Mouse (Mus musculus): Measurements from ENCODE around the gene Klra1. TPM values are rescaled to one million over a fixed set of nuclear protein-coding genes. Genes with fewer than 3 reads are reported as not detected.

Klra1 gene
- total and polyA plus RNA-seq, 3 experiments, result not detected

- no peak for DNase-seq
- no peaks in the 10 kb centered on the region for H3K79me2 ChIP-seq (replicated peaks; ENCODE audit: control insufficient read depth, insufficient read depth, low read length)
- no peaks in the 10 kb centered on the region for H3K27me3 ChIP-seq (ENCODE audit: control insufficient read depth, insufficient read depth, low read length)
- H3K36me3 ChIP-seq (ENCODE audit: control insufficient read depth, insufficient read depth, low read length), result no peaks in the 10 kb centered on the region
- intact Hi-C loops (cut with DNase I), result no loop called here
- no peaks in the 10 kb centered on the region for H3K4me1 ChIP-seq (ENCODE audit: control insufficient read depth, insufficient read depth, low read length)
- TF ChIP-seq CTCF (IDR thresholded peaks at IDR 0.05) (no peak), POLR2A (IDR thresholded peaks at IDR 0.05; ENCODE audit: insufficient read depth, low read depth, low read length) (no peak), EP300 (IDR thresholded peaks at IDR 0.05; ENCODE audit: insufficient read depth, low read depth, low read length) (no peak)
- no peak within 1 kb of the TSS for H3K27ac ChIP-seq
- H3K9ac ChIP-seq (ENCODE audit: low read depth, low read length), result no peak within 1 kb of the TSS
- H3K4me3 ChIP-seq, result no peak within 1 kb of the TSS
- WGBS, result 72% methylated on average over 8 of the region's 8 CpGs
These were observed 49.3 kb downstream of the Klra1 start, which contains the start of gene Klra3 for GRCm38 (mm10) chr6:130337411-130337810. Gene Klra3 (minus strand): TSS chr6:130337574.

Other genes starting within 250 kb of the Klra1 start
- gene Klra9, start 193.8 kb downstream of the Klra1 start, total RNA-seq (2021), result 1 to 10 TPM; 1.7 to 2.8 TPM
- 0.35 and 0.39 TPM in 2 replicates for gene Klra9, start 193.8 kb downstream of the Klra1 start, polyA plus RNA-seq (2012; rRNA removed)
- gene Klra7, start 153.6 kb downstream of the Klra1 start, total RNA-seq (2021), result under 1 TPM in 1 of 2 experiments, not detected in 1; 0.20 TPM
- gene Klra7, start 153.6 kb downstream of the Klra1 start, polyA plus RNA-seq (2012; rRNA removed), result not detected in 2 replicates
- gene Klra10, start 104.9 kb downstream of the Klra1 start, total RNA-seq (2021), result under 1 TPM in 1 of 2 experiments, not detected in 1; 0.57 TPM
- gene Klra10, start 104.9 kb downstream of the Klra1 start, polyA plus RNA-seq (2012; rRNA removed), result not detected in 2 replicates
- gene Klra3, start 49.3 kb downstream of the Klra1 start, total RNA-seq (2021), result not detected
- not detected in 2 replicates for gene Klra3, start 49.3 kb downstream of the Klra1 start, polyA plus RNA-seq (2012; rRNA removed)